Mouse (Mus musculus) intestine, embryonic 14.5 days (tissue): Measurements from ENCODE around the gene Sec22a. TPM values are rescaled to one million over a fixed set of nuclear protein-coding genes. Genes with fewer than 3 reads are reported as not detected.
A peak's percentile ranks its signal among the peaks of the same experiment; 100 is the strongest.

Experiments
- ATAC-seq: fragments of 200-750 bp; cut with Nextera tagmentation; replicated peaks from 2 replicates; pipeline ENCODE4 v1.8.0; 2017; ENCODE audit warnings: low read depth, moderate number of reproducible peaks, moderate TSS enrichment, moderate library complexity; ENCODE audit not compliant: low FRiP score, low TSS enrichment
- DNase-seq: peaks from one replicate; pipeline ENCODE4 v3.0.0-alpha.2; 2018; ENCODE audit warnings: low spot score
- H3K27ac ChIP-seq: fragments of 300-500 bp; sonication (generic); 2 replicates; pipeline ENCODE4 v1.5.1; 2014; ENCODE audit warnings: low read depth, mild to moderate bottlenecking, control low read depth
- H3K27me3 ChIP-seq: fragments of 300-500 bp; sonication (generic); replicated peaks from 2 replicates; pipeline ENCODE4 v1.6.1; 2014; ENCODE audit warnings: low read length, control low read depth; ENCODE audit not compliant: control insufficient read depth, insufficient read depth
- H3K36me3 ChIP-seq: fragments of 300-500 bp; sonication (generic); 2 replicates; pipeline ENCODE4 v1.6.1; 2014; ENCODE audit warnings: low read length, control low read depth; ENCODE audit not compliant: control insufficient read depth, insufficient read depth
- H3K4me1 ChIP-seq: fragments of 300-500 bp; sonication (generic); replicated peaks from 2 replicates; pipeline ENCODE4 v1.6.1; 2014; ENCODE audit warnings: low read length, control low read depth, mixed read lengths; ENCODE audit not compliant: control insufficient read depth, insufficient read depth
- H3K4me2 ChIP-seq: fragments of 300-500 bp; sonication (generic); 2 replicates; pipeline ENCODE4 v1.6.1; 2014; ENCODE audit warnings: low read length
- H3K4me3 ChIP-seq: fragments of 300-500 bp; sonication (generic); 2 replicates; pipeline ENCODE4 v1.5.1; 2014; ENCODE audit warnings: low read depth, low read length, control low read depth, mixed read lengths
- H3K9ac ChIP-seq: fragments of 300-500 bp; sonication (generic); 2 replicates; pipeline ENCODE4 v1.6.1; 2014; ENCODE audit warnings: mild to moderate bottlenecking, low read length
- H3K9me3 ChIP-seq: fragments of 300-500 bp; sonication (generic); 2 replicates; pipeline ENCODE4 v1.6.1; 2016; ENCODE audit warnings: low read length, control low read depth; ENCODE audit not compliant: control insufficient read depth
- WGBS: fragments of 180-500 bp; shearing (Covaris S2); extraction: QIAGEN DNeasy Blood & Tissue Kit; methylation state at CpG from one replicate; pipeline ENCODE4 v1.1.7; 2014; 5-methylcytosine and 5-hydroxymethylcytosine counted together
- polyA plus RNA-seq: library from polyadenylated mRNA; unstranded; fragments of >200 nt; fragmentation: Nextera tagmentation; extraction: Ambion mirVana; gene quantifications from 2 replicates; pipeline ENCODE4 v1.2.1, GENCODE M21; 2014

Gene Sec22a
- polyA plus RNA-seq, 1 experiment from 2014 or later = 58.3 TPM

DNA sequence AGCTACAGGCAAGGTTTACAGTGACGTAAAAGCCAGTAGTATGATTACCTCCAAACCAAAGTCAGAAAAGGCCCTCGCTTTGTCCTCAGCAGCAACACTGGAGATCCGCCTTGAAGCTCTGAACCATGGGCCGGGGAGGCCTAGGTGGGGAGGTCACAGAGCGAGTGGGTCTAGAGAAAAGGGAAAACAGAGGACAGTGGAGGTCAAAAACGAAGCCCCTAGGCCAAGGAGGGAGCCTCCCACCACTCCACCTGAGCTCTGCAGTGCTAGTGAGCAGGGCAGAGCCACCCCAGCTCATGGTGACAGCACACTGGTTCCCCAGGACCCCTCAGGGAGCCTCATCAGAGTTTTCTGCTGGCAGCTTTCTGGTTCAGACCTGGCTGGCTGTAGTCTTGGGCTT lies 55.7 kb downstream of the Sec22a start:
- Histone ChIP-seq H3K36me3 (peaks cover 21% of the 10 kb centered on the region), H3K9me3 (no peaks in the 10 kb centered on the region), H3K27ac (no peak overlapping the region), H3K4me2 (no peak overlapping the region), H3K27me3 (no peaks in the 10 kb centered on the region), H3K4me1 (no peaks in the 10 kb centered on the region; the same call in 1 of the 2 replicates), H3K4me3 (no peak overlapping the region), H3K9ac (no peak overlapping the region)
- DNase-seq (no peak), ATAC-seq (no peak)
- 86% methylated on average over 6 of the region's 6 CpGs for WGBS

DNA sequence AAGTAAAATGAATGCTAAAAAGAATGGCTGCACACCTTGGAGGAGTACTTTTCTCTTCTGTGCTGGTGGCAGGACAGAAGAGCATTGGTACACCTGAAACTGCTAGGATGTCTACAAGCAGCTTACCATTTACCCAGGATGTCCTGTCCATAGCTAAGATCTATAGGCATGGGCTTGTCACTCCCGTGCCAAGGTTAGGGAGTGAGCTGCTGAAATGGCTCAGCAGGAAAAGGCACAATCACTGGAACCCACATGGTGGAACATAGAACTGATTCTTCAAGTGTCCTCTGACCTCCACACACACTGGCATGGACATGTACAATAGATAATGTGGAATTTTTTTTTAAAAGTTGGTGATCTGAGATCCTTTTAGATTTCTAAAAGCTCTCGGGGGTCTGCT lies 56.4 kb downstream of the Sec22a start:
- H3K27ac ChIP-seq = no peak overlapping the region
- no peak overlapping the region for H3K4me2 ChIP-seq
- no peak overlapping the region for H3K4me3 ChIP-seq
- no peak for DNase-seq
- H3K9me3 ChIP-seq = no peaks in the 10 kb centered on the region
- H3K9ac ChIP-seq = no peak overlapping the region
- H3K4me1 ChIP-seq = no peaks in the 10 kb centered on the region; the same call in 1 of the 2 replicates
- no peaks in the 10 kb centered on the region for H3K27me3 ChIP-seq
- ATAC-seq = no peak
- peaks cover 15% of the 10 kb centered on the region; the same call in 1 of the 2 replicates for H3K36me3 ChIP-seq
- WGBS = 79% methylated on average over 2 of the region's 2 CpGs

DNA sequence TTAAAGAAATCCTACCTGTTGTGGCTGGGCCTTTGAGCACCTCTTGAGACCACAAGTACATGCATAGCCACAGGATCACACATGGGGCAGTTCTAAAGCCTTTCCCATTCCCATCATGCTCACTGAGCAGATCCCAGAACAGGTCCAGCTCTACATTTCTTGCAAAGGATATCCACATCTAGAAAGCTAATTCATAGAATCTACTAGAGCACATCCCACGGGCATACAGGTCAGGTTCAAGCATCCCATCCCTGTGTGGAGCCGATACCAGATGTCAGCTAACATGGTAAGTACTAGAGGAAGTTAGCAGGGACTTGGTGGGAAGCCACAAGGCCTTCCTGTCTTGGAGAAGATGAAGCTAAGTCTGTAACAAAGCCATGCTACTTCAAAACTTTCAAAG lies 57.1 kb downstream of the Sec22a start:
- ATAC-seq (no peak), DNase-seq (no peak)
- H3K4me1 ChIP-seq = no peaks in the 10 kb centered on the region; the same call in 1 of the 2 replicates
- no peak overlapping the region for H3K27ac ChIP-seq
- H3K27me3 ChIP-seq = no peaks in the 10 kb centered on the region
- peaks cover 15% of the 10 kb centered on the region; the same call in 1 of the 2 replicates for H3K36me3 ChIP-seq
- no peak overlapping the region for H3K4me3 ChIP-seq
- no peaks in the 10 kb centered on the region for H3K9me3 ChIP-seq
- no peak overlapping the region for H3K9ac ChIP-seq
- WGBS = 83% methylated on average over 2 of the region's 2 CpGs
- no peak overlapping the region for H3K4me2 ChIP-seq

DNA sequence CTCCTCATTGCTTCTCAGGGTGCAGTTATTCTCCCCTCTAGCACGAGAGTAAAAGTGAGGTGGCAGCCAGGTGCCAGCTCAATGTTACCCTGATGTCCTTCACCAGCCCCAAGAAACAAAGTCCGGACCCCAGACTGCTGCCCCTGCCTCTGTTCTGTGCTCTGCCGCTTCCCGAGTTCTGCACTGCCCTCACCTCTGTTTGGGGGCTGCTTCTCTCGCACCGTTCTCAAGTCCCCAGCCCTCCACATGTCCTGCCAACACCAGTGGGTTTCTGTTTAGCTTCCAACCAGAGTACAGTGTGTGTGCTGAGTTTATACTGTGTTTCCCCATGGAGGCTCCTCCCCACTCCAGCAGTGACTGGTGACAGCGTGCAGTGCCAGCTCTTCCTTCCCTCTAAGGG lies 58.5 kb downstream of the Sec22a start:
- H3K9me3 ChIP-seq = no peaks in the 10 kb centered on the region
- peaks cover 15% of the 10 kb centered on the region; the same call in 1 of the 2 replicates for H3K36me3 ChIP-seq
- H3K4me3 ChIP-seq = no peak overlapping the region
- no peak overlapping the region for H3K9ac ChIP-seq
- no peaks in the 10 kb centered on the region for H3K27me3 ChIP-seq
- no peaks in the 10 kb centered on the region for H3K4me1 ChIP-seq
- H3K4me2 ChIP-seq = no peak overlapping the region
- 81% methylated on average over 7 of the region's 7 CpGs for WGBS
- no peak for ATAC-seq
- no peak for DNase-seq
- no peak overlapping the region for H3K27ac ChIP-seq

DNA sequence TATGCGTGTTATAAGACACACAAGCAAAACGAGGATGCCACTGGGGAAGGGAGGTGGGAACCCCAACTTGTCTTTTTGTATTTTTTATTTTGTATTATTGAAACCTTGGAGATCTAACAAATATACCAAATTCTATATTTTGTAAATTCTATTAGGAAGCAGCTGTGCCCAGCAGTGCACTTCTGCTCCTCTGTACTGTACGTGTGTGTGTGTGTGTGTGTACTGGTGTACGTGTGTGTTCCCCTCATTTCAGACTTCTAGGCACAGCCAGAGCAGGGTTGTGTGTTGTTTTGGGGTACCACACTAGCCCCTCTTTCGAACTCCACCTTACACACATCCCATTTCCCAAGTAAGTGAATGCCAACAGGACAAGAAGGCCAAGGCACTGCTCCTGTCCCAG lies 59.3 kb downstream of the Sec22a start:
- DNase-seq = no peak
- H3K36me3 ChIP-seq = peaks cover 15% of the 10 kb centered on the region; the same call in 1 of the 2 replicates
- no peak overlapping the region for H3K4me3 ChIP-seq
- H3K4me2 ChIP-seq = no peak overlapping the region
- ATAC-seq = no peak
- H3K9ac ChIP-seq = no peak overlapping the region
- H3K27me3 ChIP-seq = no peaks in the 10 kb centered on the region
- H3K9me3 ChIP-seq = no peaks in the 10 kb centered on the region
- H3K27ac ChIP-seq = no peak overlapping the region
- WGBS = 92% methylated on average over 5 of the region's 5 CpGs
- H3K4me1 ChIP-seq = no peaks in the 10 kb centered on the region

DNA sequence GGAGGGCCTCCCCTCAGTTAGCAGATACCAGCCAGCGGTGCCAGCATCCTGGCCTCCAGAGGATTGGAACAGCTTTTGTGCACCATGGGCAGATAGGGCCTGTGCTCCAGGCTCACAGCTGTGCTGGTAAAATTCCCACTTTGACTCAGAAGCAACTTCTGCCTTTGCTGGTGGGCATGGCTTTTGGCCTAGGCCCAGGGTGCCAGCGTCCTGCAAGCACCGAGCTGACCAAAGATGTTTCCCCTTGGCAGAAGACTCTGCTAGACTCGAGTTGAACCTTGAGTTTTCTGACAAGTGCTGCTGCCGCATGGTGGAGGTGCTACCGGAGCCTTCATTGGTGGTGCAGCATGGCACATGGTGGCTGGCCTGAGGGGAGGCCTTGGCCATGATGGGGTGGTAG lies 60.0 kb downstream of the Sec22a start:
- no peak overlapping the region for H3K27ac ChIP-seq
- no peak overlapping the region for H3K4me3 ChIP-seq
- no peaks in the 10 kb centered on the region for H3K9me3 ChIP-seq
- WGBS = 91% methylated on average over 6 of the region's 6 CpGs
- DNase-seq (no peak), ATAC-seq (no peak)
- H3K27me3 ChIP-seq = no peaks in the 10 kb centered on the region
- no peak overlapping the region for H3K4me2 ChIP-seq
- peaks cover 15% of the 10 kb centered on the region; the same call in 1 of the 2 replicates for H3K36me3 ChIP-seq
- H3K4me1 ChIP-seq = no peaks in the 10 kb centered on the region
- H3K9ac ChIP-seq = no peak overlapping the region

DNA sequence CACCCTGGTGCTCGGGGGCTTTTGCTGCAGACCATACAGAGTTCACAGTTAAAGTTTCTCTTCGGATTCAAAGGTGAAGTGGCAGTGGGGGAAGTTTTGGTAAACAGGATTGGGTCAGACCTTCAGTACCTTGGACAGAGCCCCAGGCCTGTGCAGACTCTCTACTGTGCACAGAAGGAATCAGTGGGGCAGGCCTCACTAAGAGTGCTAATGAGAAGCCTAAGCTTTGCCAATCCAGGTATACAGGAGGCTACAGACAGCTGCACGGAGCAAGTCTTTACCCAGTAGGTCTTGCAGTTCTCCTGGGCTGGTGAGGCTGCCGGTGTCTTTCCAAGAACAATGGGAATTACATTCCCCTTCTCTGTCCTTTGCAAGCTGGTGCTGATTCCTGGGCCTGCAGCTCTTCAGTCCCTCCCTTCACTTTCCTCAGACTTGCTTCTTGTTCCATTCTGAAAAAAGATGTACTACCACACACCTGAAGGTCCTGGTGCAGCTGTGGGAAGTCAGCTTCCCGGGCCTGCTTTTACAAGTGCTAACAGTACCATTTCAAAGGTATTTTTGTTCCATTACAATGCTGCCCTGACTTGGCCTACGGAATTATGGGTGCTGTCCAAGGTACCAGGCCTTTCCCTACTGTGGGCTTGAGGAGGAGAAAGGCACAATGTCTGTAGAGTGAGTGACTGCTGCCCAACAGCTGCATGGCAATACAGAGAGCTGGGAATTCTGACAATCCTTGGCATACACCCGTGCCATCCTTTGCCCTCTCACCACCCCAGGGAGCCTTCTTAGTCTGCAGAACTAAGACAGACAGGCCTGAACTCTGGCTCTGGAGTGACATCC lies 61.1 kb downstream of the Sec22a start:
- Histone ChIP-seq H3K4me2 (no peak overlapping the region), H3K9ac (no peak overlapping the region), H3K27me3 (no peaks in the 10 kb centered on the region), H3K9me3 (no peaks in the 10 kb centered on the region), H3K27ac (no peak overlapping the region), H3K36me3 (peaks cover 15% of the 10 kb centered on the region; the same call in 1 of the 2 replicates), H3K4me1 (no peaks in the 10 kb centered on the region), H3K4me3 (no peak overlapping the region)
- WGBS = 48% methylated on average over 7 of the region's 7 CpGs
- peak; percentile 79 for DNase-seq
- ATAC-seq = no peak

DNA sequence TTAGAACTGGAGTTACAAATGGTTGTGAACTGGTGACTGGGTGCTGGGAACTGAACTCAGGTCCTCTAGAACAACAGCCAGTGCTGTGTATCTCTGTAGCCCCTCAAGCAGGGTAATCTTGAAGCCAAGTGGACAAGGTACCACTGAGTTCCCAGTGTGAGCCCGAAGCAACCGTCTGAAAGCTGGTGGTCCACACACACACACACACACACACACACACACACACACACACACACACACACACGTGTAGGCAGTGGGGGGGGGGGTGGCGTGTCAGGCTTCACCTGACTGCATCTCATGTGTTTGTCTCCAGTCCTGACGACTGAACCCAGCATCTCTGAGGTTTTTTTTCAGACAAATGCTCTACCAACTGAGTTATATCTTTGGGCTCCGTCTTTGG lies 63.6 kb downstream of the Sec22a start:
- 97% methylated on average over 6 of the region's 6 CpGs for WGBS
- 0 out of 2 replicates have a peak, but pooled peaks cover 11% of the 10 kb centered on the region for H3K36me3 ChIP-seq
- H3K4me1 ChIP-seq = no peaks in the 10 kb centered on the region
- H3K27ac ChIP-seq = no peak overlapping the region
- no peaks in the 10 kb centered on the region for H3K9me3 ChIP-seq
- H3K27me3 ChIP-seq = no peaks in the 10 kb centered on the region
- ATAC-seq (no peak), DNase-seq (no peak)
- no peak overlapping the region for H3K9ac ChIP-seq
- H3K4me2 ChIP-seq = no peak overlapping the region
- no peak overlapping the region for H3K4me3 ChIP-seq

DNA sequence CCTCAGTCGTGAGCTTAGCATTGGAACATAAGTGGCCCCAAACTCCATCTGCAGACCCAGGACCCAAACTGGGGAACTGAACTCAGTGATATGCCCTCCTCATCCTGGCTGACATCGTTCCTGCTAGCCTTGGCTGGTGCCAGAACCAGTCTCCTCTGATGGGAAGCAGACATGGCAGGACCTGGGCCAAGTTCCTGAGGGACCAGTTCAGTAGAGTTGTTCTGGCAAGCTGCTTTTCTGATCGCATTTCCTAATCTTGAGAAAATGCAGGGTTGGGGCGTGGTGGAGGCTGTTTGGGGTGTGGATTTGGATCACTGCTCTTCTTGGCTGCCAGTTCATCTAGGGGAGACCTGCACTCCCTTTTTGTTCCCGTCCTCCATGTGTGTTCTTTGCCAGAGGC lies 65.9 kb downstream of the Sec22a start:
- DNase-seq (no peak), ATAC-seq (no peak)
- Histone ChIP-seq H3K36me3 (no peaks in the 10 kb centered on the region), H3K4me2 (no peak overlapping the region), H3K27ac (no peak overlapping the region), H3K9me3 (no peaks in the 10 kb centered on the region), H3K4me3 (no peak overlapping the region), H3K27me3 (no peaks in the 10 kb centered on the region), H3K4me1 (no peaks in the 10 kb centered on the region), H3K9ac (no peak overlapping the region)
- WGBS = 77% methylated on average over 5 of the region's 5 CpGs
